Mouse (Mus musculus): ENCODE data around the gene Sash3. TPM values are rescaled to one million over a fixed set of nuclear protein-coding genes. Genes with fewer than 3 reads are reported as not detected.

Sash3 gene
- polyA plus RNA-seq, 1 experiment = 0.56 TPM

DNA sequence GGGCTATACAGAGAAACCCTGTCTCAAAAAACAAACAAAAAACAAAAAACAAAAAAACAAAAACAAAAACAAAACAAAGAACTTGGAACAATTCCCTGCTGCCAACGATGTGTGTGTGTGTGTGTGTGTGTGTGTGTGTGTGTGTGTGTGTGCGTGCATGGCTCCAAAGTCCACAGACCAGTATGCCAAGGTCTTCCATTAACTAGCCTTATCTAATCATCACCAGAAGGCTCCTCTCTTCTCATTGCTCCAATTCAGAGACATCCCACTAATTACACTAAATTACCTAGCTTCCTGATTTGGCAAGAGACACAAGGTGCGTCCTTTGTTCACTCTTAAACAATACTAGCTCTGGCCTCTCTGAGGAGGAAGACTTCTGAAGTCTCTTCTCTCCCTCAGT, 54.5 kb downstream of the Sash3 start:
- WGBS = 77% methylated on average over 3 of the region's 3 CpGs
- no peaks in the 10 kb centered on the region for H3K27me3 ChIP-seq (ENCODE audit: control insufficient read depth, insufficient read depth, low read length)
- no peak for DNase-seq

DNA sequence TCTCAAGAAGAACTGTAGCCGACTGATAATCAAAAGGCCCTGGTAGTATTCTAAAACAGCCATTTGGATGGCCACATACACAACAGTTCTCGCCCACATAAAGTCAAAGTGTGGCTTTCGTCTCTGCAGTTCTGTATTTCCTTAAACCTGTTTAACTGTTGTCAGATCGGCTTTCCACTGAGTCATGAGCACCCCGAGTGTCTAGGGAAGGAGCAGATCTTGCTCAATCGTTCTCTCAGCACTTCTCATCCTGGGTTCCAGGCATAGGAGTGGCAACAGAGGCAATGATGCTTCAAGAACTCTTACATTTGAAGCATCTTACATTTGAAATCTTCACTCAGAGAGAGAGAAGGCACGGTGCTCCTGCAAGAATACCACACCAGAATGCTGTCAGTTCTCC, 55.7 kb downstream of the Sash3 start:
- no peak for DNase-seq
- WGBS = 82% methylated on average over 7 of the region's 7 CpGs
- no peak for TF ChIP-seq POLR2A (IDR thresholded peaks at IDR 0.05; ENCODE audit: borderline replicate concordance, insufficient read depth, low read length)
- TF ChIP-seq CTCF (IDR thresholded peaks at IDR 0.05; ENCODE audit: borderline replicate concordance, insufficient read depth, low read depth, low read length) = no peak
- Histone ChIP-seq H3K4me1 (ENCODE audit: control insufficient read depth, insufficient read depth, low read length) (peaks cover 7% of the 10 kb centered on the region; the same call in 1 of the 2 replicates), H3K27ac (ENCODE audit: insufficient read depth, low read length) (no peak overlapping the region), H3K4me3 (replicated peaks; ENCODE audit: insufficient read depth, low read depth, low read length) (no peak overlapping the region), H3K27me3 (ENCODE audit: control insufficient read depth, insufficient read depth, low read length) (no peaks in the 10 kb centered on the region)

More for the DNA sequence above, 54.5 kb downstream of the Sash3 start:
- Histone ChIP-seq H3K4me1 (ENCODE audit: control insufficient read depth, insufficient read depth, low read length) (peaks cover 4% of the 10 kb centered on the region; the same call in 1 of the 2 replicates), H3K4me3 (replicated peaks; ENCODE audit: insufficient read depth, low read depth, low read length) (no peak overlapping the region), H3K27ac (ENCODE audit: insufficient read depth, low read length) (no peak overlapping the region)
- TF ChIP-seq POLR2A (IDR thresholded peaks at IDR 0.05; ENCODE audit: borderline replicate concordance, insufficient read depth, low read length) (no peak), CTCF (IDR thresholded peaks at IDR 0.05; ENCODE audit: borderline replicate concordance, insufficient read depth, low read depth, low read length) (no peak)

DNA sequence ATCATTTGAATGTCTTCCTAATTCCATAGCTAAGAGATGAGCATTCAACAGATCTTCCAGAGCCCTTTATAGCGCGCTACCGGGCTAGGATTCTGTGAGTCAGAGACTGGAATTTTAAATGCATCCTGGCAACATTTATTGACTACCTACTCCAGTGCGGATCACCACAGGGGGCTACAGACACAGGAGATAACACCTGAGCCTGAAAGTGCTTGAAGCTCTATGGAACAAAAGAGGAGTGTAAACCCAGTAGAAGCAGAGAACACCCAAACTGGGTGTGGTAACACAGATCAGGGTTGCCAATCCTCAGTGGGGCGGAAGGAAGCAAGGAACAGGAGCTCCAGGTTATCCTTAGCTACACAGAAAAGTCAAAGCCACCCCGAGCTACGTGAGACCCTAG, 56.2 kb downstream of the Sash3 start:
- no peaks in the 10 kb centered on the region for H3K27me3 ChIP-seq (ENCODE audit: control insufficient read depth, insufficient read depth, low read length)
- TF ChIP-seq CTCF (IDR thresholded peaks at IDR 0.05; ENCODE audit: borderline replicate concordance, insufficient read depth, low read depth, low read length) = no peak
- TF ChIP-seq POLR2A (IDR thresholded peaks at IDR 0.05; ENCODE audit: borderline replicate concordance, insufficient read depth, low read length) = no peak
- DNase-seq = peak in 1 of 2 experiments; percentile 17
- 41% methylated on average over 7 of the region's 7 CpGs for WGBS
- peaks cover 7% of the 10 kb centered on the region; the same call in 1 of the 2 replicates for H3K4me1 ChIP-seq (ENCODE audit: control insufficient read depth, insufficient read depth, low read length)
- no peak overlapping the region for H3K27ac ChIP-seq (ENCODE audit: insufficient read depth, low read length)
- H3K4me3 ChIP-seq (replicated peaks; ENCODE audit: insufficient read depth, low read depth, low read length) = no peak overlapping the region

DNA sequence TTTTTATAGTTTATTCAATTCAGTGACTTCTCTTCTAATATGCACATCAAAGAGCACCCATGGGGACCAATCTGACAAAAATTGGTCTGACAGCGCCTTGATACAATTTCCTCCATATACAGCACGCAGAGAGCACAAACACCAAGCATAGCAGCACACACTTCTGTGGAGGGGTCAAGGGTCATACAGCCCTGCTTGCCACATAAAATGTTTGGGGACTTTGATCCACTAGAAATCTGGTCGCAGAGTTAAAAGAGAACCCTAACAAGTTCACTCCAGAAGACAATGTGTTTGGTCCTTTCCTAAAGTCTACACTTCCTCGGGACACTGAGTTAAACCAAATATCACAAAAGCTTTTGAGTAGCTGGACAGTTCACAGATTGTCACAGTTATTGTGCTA, 56.8 kb downstream of the Sash3 start:
- no peak overlapping the region for H3K4me3 ChIP-seq (replicated peaks; ENCODE audit: insufficient read depth, low read depth, low read length)
- H3K4me1 ChIP-seq (ENCODE audit: control insufficient read depth, insufficient read depth, low read length) = peaks cover 7% of the 10 kb centered on the region; the same call in 1 of the 2 replicates
- DNase-seq = no peak
- TF ChIP-seq POLR2A (IDR thresholded peaks at IDR 0.05; ENCODE audit: borderline replicate concordance, insufficient read depth, low read length) (no peak), CTCF (IDR thresholded peaks at IDR 0.05; ENCODE audit: borderline replicate concordance, insufficient read depth, low read depth, low read length) (no peak)
- H3K27ac ChIP-seq (ENCODE audit: insufficient read depth, low read length) = no peak overlapping the region
- 79% methylated on average over 4 of the region's 4 CpGs for WGBS
- no peaks in the 10 kb centered on the region for H3K27me3 ChIP-seq (ENCODE audit: control insufficient read depth, insufficient read depth, low read length)

DNA sequence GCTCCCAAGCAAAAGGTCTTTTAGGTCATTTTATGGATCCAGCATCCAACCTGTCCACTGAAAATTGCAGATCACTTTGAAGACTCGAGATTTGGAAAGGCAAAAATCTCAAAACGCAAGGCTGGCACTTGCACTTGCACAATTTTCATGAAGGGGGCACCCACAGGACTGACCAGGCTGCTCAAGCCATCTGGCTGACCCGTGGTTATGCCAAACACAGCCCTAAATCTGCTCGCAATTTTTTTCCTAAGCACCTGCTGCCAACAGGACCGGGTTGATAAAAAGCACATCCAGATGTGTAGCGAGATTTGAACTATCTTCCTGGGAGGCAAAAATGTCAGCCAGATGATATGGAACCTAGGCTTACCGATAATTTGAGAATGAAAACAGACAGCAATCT, 57.5 kb downstream of the Sash3 start:
- peak; percentile 51 to 60 for DNase-seq
- no peaks in the 10 kb centered on the region for H3K27me3 ChIP-seq (ENCODE audit: control insufficient read depth, insufficient read depth, low read length)
- H3K27ac ChIP-seq (ENCODE audit: insufficient read depth, low read length) = no peak overlapping the region
- TF ChIP-seq POLR2A (IDR thresholded peaks at IDR 0.05; ENCODE audit: borderline replicate concordance, insufficient read depth, low read length) (no peak), CTCF (IDR thresholded peaks at IDR 0.05; ENCODE audit: borderline replicate concordance, insufficient read depth, low read depth, low read length) (peak; percentile 7; the same call in 1 of the 2 replicates)
- peaks cover 7% of the 10 kb centered on the region; the same call in 1 of the 2 replicates for H3K4me1 ChIP-seq (ENCODE audit: control insufficient read depth, insufficient read depth, low read length)
- 21% methylated on average over 7 of the region's 7 CpGs for WGBS
- no peak overlapping the region for H3K4me3 ChIP-seq (replicated peaks; ENCODE audit: insufficient read depth, low read depth, low read length)

DNA sequence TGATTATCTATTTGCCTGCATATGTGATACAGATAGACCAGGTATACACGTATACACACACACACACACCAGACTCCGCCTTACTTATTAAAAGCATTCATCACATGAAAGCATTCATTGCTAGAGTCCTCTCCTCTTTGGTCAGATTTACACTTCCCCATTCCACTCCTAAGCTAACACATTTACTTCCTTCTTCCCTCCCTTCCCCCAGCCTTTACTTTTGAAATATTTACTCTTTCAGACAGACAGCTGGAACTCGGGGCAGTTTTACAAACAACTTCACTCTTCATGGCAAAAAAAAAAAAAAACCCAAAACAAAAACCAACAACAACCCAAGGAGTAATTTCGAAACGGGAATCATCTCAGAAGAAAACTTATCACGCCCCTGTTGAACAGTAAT, 58.2 kb downstream of the Sash3 start:
- WGBS = 77% methylated on average over 6 of the region's 6 CpGs
- DNase-seq = no peak
- Histone ChIP-seq H3K4me1 (ENCODE audit: control insufficient read depth, insufficient read depth, low read length) (peaks cover 7% of the 10 kb centered on the region; the same call in 1 of the 2 replicates), H3K4me3 (replicated peaks; ENCODE audit: insufficient read depth, low read depth, low read length) (no peak overlapping the region), H3K27me3 (ENCODE audit: control insufficient read depth, insufficient read depth, low read length) (no peaks in the 10 kb centered on the region), H3K27ac (ENCODE audit: insufficient read depth, low read length) (no peak overlapping the region)
- TF ChIP-seq CTCF (IDR thresholded peaks at IDR 0.05; ENCODE audit: borderline replicate concordance, insufficient read depth, low read depth, low read length) (no peak), POLR2A (IDR thresholded peaks at IDR 0.05; ENCODE audit: borderline replicate concordance, insufficient read depth, low read length) (no peak)

DNA sequence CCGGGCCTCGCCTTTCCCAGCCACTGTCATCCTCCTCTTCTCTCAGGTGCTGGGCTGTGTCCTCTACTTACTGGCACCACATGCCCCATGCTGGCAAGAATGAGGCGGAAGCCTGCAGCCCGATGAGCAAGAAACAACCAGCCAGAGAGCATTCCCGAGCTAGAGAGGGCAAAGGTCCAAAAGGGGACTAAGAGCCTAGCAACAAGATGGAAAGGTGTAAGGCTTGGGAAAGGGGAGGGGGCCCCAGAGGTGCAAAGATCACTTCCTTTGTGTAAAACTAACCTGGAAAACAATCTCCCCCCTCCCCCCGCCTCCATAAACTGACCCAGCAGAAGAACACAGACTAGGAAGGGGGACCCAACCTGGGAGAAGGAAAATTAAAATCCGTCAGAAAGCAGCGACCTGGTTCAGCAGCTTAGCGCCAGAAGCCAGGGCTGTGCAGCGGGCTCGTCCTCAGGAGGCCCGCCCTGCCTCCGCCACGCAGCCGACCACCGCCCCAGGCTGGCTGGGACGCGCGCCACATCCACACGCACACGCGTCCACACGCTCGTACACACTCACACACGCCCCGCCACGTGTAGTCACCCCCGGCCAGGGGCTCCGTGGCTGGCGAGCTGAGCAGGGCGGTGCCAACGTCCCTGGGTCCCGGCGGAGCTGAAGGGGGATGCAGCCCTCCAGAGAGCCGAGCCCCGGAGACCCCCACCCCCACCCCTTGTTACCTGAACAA, 61.7 kb downstream of the Sash3 start:
- H3K4me1 ChIP-seq (ENCODE audit: control insufficient read depth, insufficient read depth, low read length) = peaks cover 7% of the 10 kb centered on the region; the same call in 1 of the 2 replicates
- DNase-seq = peak; percentile 49 to 62
- peak overlapping the region; percentile 78 for H3K27ac ChIP-seq (ENCODE audit: insufficient read depth, low read length)
- WGBS = 6% methylated on average over 34 of the region's 36 CpGs
- peak overlapping the region; percentile 98 for H3K4me3 ChIP-seq (replicated peaks; ENCODE audit: insufficient read depth, low read depth, low read length)
- TF ChIP-seq CTCF (IDR thresholded peaks at IDR 0.05; ENCODE audit: borderline replicate concordance, insufficient read depth, low read depth, low read length) (no peak), POLR2A (IDR thresholded peaks at IDR 0.05; ENCODE audit: borderline replicate concordance, insufficient read depth, low read length) (no peak)
- no peaks in the 10 kb centered on the region for H3K27me3 ChIP-seq (ENCODE audit: control insufficient read depth, insufficient read depth, low read length)
